Mouse (Mus musculus): ENCODE measurements around the gene Gm10974. TPM values are rescaled to one million over a fixed set of nuclear protein-coding genes. Genes with fewer than 3 reads are reported as not detected.

The Gm10974 gene
- polyA plus RNA-seq, 1 experiment: not detected

DNA sequence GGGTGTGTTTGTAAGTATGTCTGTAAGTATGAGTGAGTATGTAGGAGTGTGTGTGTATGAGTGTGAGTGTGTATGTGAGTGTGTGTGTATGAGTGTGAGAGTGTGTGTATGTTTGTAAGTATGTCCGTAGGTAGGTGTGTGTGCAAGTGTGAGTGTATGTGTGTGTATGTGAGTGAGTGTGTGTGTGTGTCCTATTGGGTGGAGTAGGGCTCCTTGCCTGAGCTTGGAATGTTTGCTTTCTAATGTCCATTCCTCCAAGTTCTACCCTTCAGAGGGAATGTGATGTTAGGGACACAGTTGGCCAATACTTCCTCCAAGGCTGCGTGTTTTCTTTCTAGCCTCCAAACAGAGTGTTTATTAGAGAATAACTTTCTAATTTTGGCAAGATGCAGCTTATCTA is 28.8 kb upstream of the Gm10974 start:
- Histone ChIP-seq H3K27ac (ENCODE audit: insufficient read depth, low read length) (no peak overlapping the region), H3K4me1 (ENCODE audit: control insufficient read depth, insufficient read depth, low read length) (peaks cover 19% of the 10 kb centered on the region), H3K4me3 (ENCODE audit: insufficient read depth, low read length) (no peak overlapping the region)
- TF ChIP-seq CTCF (IDR thresholded peaks at IDR 0.05; ENCODE audit: borderline replicate concordance, insufficient read depth, low read length) (0 out of 2 replicates have a peak, but pooled peaks have one; percentile 12), POLR2A (IDR thresholded peaks at IDR 0.05; ENCODE audit: low read depth, low read length) (no peak)

DNA sequence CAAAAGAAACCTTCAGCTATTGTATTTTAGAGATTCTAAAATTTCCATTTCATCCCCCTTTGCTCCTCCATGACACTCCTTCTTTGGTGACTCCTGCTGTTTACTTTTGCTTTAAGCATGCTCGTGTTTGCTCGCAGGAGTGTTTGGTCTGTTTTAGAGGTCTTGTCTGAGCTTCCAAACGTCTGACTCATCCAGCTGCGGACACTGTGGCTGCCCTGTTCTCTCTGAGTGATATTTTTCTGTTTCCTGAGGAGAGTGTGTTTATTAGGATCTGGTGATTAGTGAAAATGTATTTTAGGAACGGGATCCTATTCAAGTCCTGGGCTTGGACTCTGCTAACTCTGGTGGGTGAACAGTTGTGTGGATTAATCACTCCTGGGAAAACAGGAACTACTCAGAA is 26.1 kb upstream of the Gm10974 start:
- no peak for TF ChIP-seq CTCF (IDR thresholded peaks at IDR 0.05; ENCODE audit: borderline replicate concordance, insufficient read depth, low read length)
- TF ChIP-seq POLR2A (IDR thresholded peaks at IDR 0.05; ENCODE audit: low read depth, low read length): no peak
- H3K4me3 ChIP-seq (ENCODE audit: insufficient read depth, low read length): no peak overlapping the region
- H3K27ac ChIP-seq (ENCODE audit: insufficient read depth, low read length): peak overlapping the region; percentile 91
- peaks cover 30% of the 10 kb centered on the region for H3K4me1 ChIP-seq (ENCODE audit: control insufficient read depth, insufficient read depth, low read length)

DNA sequence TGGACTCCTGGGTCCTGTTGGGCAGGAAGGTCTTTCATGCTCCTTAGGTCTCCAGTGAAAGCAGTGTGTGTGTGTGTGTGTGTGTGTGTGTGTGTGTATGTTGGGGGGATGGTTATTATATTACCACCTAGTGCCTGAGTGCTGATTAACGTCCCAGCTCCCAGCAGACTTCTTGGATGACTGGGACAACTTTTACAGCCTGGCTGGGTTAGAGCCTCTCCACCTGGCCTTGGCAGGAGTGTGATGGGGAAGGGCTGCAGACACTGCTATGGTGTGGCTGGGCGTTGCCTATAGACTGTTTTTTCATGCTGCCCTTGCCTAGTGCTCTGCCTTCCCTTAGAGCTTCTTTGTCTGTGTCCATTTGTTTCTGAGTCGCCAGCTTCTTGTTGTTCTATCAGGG is 25.7 kb upstream of the Gm10974 start:
- Histone ChIP-seq H3K27ac (ENCODE audit: insufficient read depth, low read length) (peak overlapping the region; percentile 91), H3K4me3 (ENCODE audit: insufficient read depth, low read length) (no peak overlapping the region), H3K4me1 (ENCODE audit: control insufficient read depth, insufficient read depth, low read length) (peaks cover 30% of the 10 kb centered on the region)
- TF ChIP-seq POLR2A (IDR thresholded peaks at IDR 0.05; ENCODE audit: low read depth, low read length): no peak
- TF ChIP-seq CTCF (IDR thresholded peaks at IDR 0.05; ENCODE audit: borderline replicate concordance, insufficient read depth, low read length): no peak

DNA sequence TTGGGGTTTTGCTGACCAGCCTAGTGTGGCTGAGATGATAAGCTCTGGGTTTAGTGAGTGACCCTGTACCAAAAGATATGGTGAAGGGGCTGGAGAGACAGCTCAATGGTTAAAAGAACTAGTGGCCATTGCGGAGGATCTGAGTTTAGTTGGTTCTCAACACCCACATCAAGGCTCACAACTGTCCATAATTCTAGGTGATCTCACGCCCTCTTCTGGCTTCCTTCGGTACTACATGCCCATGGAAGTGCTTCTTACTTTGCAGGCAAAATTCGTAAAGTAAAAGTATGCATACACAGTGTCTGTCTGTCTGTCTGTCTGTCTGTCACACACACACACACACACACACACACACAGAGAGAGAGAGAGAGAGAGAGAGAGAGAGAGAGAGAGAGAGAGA is 23.4 kb upstream of the Gm10974 start:
- no peak for TF ChIP-seq POLR2A (IDR thresholded peaks at IDR 0.05; ENCODE audit: low read depth, low read length)
- TF ChIP-seq CTCF (IDR thresholded peaks at IDR 0.05; ENCODE audit: borderline replicate concordance, insufficient read depth, low read length): no peak
- peak overlapping the region; percentile 90 for H3K27ac ChIP-seq (ENCODE audit: insufficient read depth, low read length)
- H3K4me3 ChIP-seq (ENCODE audit: insufficient read depth, low read length): no peak overlapping the region
- H3K4me1 ChIP-seq (ENCODE audit: control insufficient read depth, insufficient read depth, low read length): peaks cover 27% of the 10 kb centered on the region

DNA sequence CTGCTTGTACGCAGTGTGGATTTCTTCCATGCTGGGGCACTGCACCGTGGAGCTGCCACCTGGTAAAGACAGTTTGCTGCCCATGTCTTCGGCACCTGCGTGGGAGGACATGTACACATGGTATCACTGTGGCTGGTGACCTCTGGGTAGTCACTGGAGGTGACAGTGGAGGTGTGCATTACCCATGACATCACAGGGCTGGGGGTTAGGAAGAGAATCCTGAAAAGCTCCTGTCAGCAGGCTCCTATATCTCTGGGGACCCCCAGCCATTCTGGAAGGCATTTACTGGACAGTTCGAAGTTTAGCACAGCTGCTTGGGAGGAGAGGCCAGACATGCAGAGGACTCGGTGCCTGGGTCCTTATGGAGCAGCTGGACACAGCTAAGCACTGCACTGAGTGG is 22.9 kb upstream of the Gm10974 start:
- Histone ChIP-seq H3K4me3 (ENCODE audit: insufficient read depth, low read length) (no peak overlapping the region), H3K27ac (ENCODE audit: insufficient read depth, low read length) (peak overlapping the region; percentile 90), H3K4me1 (ENCODE audit: control insufficient read depth, insufficient read depth, low read length) (peaks cover 27% of the 10 kb centered on the region)
- TF ChIP-seq CTCF (IDR thresholded peaks at IDR 0.05; ENCODE audit: borderline replicate concordance, insufficient read depth, low read length): no peak
- no peak for TF ChIP-seq POLR2A (IDR thresholded peaks at IDR 0.05; ENCODE audit: low read depth, low read length)

DNA sequence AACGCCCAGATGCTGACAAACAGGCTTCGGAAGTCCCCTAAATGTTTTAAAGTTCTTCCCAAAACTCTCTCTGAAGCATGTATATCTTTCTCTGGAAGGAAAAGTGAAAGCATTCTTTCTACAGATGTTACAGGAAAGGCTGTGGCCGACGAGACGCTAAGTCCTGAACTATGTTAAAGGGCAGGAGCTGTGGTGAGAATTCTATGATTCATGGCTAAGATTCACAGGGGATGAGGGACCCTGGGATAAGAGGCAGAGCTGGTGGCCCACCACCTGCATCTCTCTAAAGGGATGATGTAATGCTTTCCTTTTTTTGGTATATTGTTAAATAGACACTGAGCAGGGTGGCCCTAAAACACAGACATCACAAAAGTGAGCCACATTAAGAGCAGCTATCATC is 22.4 kb upstream of the Gm10974 start:
- Histone ChIP-seq H3K27ac (ENCODE audit: insufficient read depth, low read length) (peak overlapping the region; percentile 90), H3K4me1 (ENCODE audit: control insufficient read depth, insufficient read depth, low read length) (peaks cover 27% of the 10 kb centered on the region), H3K4me3 (ENCODE audit: insufficient read depth, low read length) (no peak overlapping the region)
- TF ChIP-seq CTCF (IDR thresholded peaks at IDR 0.05; ENCODE audit: borderline replicate concordance, insufficient read depth, low read length) (no peak), POLR2A (IDR thresholded peaks at IDR 0.05; ENCODE audit: low read depth, low read length) (no peak)

DNA sequence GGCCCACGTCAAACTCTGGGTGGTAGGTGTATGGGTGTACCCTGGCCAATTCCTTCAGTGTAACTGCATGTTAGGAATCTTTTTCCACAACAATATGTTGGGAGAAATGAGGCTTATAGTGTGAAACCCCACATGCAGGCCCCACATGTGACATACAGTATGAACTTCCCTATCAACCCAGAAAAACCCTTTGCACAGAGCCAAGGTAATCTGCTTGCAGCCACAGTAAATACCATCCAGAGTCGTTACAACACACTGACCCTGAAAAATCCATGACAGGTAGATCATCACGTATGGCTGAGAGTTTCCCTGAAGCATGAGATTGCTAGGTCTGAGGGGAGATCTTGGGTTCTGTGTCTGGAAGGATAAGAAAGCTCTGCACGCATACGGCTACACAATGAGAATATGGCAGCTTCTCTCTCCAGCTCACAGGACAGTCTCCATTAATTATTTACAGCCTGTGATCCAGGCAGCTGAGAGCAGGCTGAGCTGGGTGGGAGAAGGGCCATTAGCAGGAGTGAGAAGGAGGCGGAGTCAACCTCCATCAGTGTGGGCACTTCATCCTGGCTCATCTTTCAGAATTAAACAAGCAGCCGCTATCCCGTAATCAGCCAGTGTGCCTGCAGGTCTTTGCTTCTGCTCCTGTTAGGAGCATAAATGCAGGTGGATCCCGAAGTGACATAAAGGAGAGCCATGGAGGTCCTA is 18.6 kb upstream of the Gm10974 start:
- TF ChIP-seq CTCF (IDR thresholded peaks at IDR 0.05; ENCODE audit: borderline replicate concordance, insufficient read depth, low read length): no peak
- TF ChIP-seq POLR2A (IDR thresholded peaks at IDR 0.05; ENCODE audit: low read depth, low read length): no peak
- H3K27ac ChIP-seq (ENCODE audit: insufficient read depth, low read length): no peak overlapping the region
- no peak overlapping the region for H3K4me3 ChIP-seq (ENCODE audit: insufficient read depth, low read length)
- peaks cover 11% of the 10 kb centered on the region for H3K4me1 ChIP-seq (ENCODE audit: control insufficient read depth, insufficient read depth, low read length)

DNA sequence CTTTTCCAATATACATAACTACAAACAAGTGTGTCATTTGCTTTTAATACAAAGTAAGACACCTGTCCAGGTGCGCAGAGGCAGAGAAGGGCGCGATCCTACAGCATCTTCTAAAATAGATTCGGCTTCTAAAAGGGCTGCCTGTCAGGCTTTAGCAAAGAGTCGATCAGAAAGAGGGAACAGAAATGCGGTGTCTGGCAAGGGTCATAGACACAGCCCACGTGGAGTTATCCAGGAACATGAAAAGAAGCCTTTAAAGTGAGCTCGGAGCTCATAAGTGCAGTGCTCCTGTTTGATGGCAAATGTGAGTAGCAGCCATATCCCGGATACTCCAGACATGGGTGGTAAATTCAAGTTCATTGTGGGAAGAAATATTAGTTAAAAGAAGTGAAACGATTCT is 17.1 kb upstream of the Gm10974 start:
- H3K27ac ChIP-seq (ENCODE audit: insufficient read depth, low read length): no peak overlapping the region
- no peak overlapping the region for H3K4me3 ChIP-seq (ENCODE audit: insufficient read depth, low read length)
- peaks cover 2% of the 10 kb centered on the region; the same call in 1 of the 2 replicates for H3K4me1 ChIP-seq (ENCODE audit: control insufficient read depth, insufficient read depth, low read length)
- TF ChIP-seq POLR2A (IDR thresholded peaks at IDR 0.05; ENCODE audit: low read depth, low read length) (no peak), CTCF (IDR thresholded peaks at IDR 0.05; ENCODE audit: borderline replicate concordance, insufficient read depth, low read length) (no peak)

DNA sequence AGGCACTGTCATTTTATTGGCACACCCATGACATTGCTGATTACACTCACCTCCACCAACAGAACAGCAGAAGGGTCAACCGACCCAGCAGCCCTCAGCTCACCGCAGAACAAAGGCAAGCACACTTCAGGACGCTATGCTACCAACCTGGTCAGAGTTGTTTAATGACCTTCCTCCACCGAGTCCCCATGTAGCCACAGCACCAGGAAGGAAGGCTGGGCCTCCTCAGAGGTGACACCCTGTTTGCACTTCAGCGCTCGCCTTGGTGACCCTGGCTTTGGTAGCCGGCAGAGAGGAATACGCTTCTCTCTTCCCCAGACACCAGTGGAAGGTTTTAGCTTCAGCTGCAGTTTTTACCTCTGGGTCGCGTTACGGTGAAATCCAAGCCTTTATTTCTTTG is 16.0 kb upstream of the Gm10974 start:
- H3K27ac ChIP-seq (ENCODE audit: insufficient read depth, low read length): no peak overlapping the region
- no peak overlapping the region for H3K4me3 ChIP-seq (ENCODE audit: insufficient read depth, low read length)
- H3K4me1 ChIP-seq (ENCODE audit: control insufficient read depth, insufficient read depth, low read length): no peaks in the 10 kb centered on the region
- TF ChIP-seq POLR2A (IDR thresholded peaks at IDR 0.05; ENCODE audit: low read depth, low read length): no peak
- TF ChIP-seq CTCF (IDR thresholded peaks at IDR 0.05; ENCODE audit: borderline replicate concordance, insufficient read depth, low read length): no peak

DNA sequence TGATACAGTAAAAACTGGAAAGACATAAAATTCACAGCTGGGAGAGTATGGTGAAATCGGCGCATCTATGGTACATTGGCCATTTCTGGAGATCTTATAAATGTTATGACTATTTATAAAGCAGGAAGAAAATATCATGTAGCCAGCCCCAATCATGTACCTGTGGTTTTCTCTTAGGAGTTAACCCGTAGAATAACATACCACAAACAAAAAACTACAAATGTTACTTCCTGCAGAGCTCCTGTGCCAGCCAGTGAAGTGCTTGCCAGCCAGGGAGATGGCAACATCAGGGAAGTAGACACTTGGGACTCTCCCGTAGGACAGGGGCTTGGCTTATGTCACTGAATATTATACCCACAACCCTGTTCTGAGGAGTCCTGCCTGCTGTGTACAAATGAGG is 14.6 kb upstream of the Gm10974 start:
- H3K4me1 ChIP-seq (ENCODE audit: control insufficient read depth, insufficient read depth, low read length): no peaks in the 10 kb centered on the region
- H3K27ac ChIP-seq (ENCODE audit: insufficient read depth, low read length): no peak overlapping the region
- no peak for TF ChIP-seq CTCF (IDR thresholded peaks at IDR 0.05; ENCODE audit: borderline replicate concordance, insufficient read depth, low read length)
- no peak for TF ChIP-seq POLR2A (IDR thresholded peaks at IDR 0.05; ENCODE audit: low read depth, low read length)
- H3K4me3 ChIP-seq (ENCODE audit: insufficient read depth, low read length): no peak overlapping the region
